Mouse (Mus musculus) megakaryocyte, embryonic 14.5 days (primary cell): Measurements from ENCODE around the gene Mrpl21.

ENCODE experiments used
- FLI1 ChIP-seq: IDR thresholded peaks from 2 replicates; pipeline ENCODE4 v1.6.1; 2012; ENCODE audit warnings: low read length, inconsistent platforms, mixed read lengths
- GATA1 ChIP-seq: IDR thresholded peaks from 3 replicates; pipeline ENCODE4 v1.6.1; 2012; ENCODE audit warnings: mixed read lengths, low read length, inconsistent platforms, borderline replicate concordance

GRCm38 (mm10) chr19:3335917-3336316 lies 53.2 kb downstream of the Mrpl21 start:
- TF ChIP-seq FLI1 (no peak), GATA1 (no peak)
